Mouse (Mus musculus): ENCODE measurements at regions not wholly inside any gene's neighbourhood (a gene's known extent, or its start where the extent isn't known, plus 50 kb on each side); places are given as distances from the start of the nearest gene placed in this dataset.

GRCm38 (mm10) chr1:167517611-167518110, 51.1 kb upstream of the Lrrc52 start:
- ATAC-seq (replicated peaks; ENCODE audit: low read depth, poor library complexity, severe bottlenecking): 0 out of 2 replicates have a peak, but pooled peaks have one; percentile 29

GRCm38 (mm10) chr1:167523881-167524280, 57.3 kb upstream of the Lrrc52 start:
- ATAC-seq (replicated peaks; ENCODE audit: low read depth, poor library complexity, severe bottlenecking): no peak

- ATAC-seq (replicated peaks; ENCODE audit: low read depth, poor library complexity, severe bottlenecking): no peak
Observed at GRCm38 (mm10) chr1:167532571-167533331, 65.4 kb upstream of the Rxrg start.

- ATAC-seq (replicated peaks; ENCODE audit: low read depth, poor library complexity, severe bottlenecking): no peak
Observed at GRCm38 (mm10) chr1:167546000-167546399, 52.2 kb upstream of the Rxrg start.

- peak; percentile 42 for ATAC-seq (replicated peaks; ENCODE audit: low read depth, poor library complexity, severe bottlenecking)
Observed at GRCm38 (mm10) chr1:167547248-167547647, 50.9 kb upstream of the Rxrg start.

All from common myeloid progenitor, adult 5-6 weeks (primary cell).